Mouse (Mus musculus) CD4-positive, CD25-positive, alpha-beta regulatory T cell, adult 2 months (primary cell): ENCODE measurements around the gene Pef1.
A peak's percentile ranks its signal among the peaks of the same experiment; 100 is the strongest.

Experiments
- DNase-seq: peaks from one replicate; pipeline ENCODE4 v3.0.0-alpha.2; 2012; ENCODE audit warnings: low read depth, low spot score

Gene Pef1

DNA sequence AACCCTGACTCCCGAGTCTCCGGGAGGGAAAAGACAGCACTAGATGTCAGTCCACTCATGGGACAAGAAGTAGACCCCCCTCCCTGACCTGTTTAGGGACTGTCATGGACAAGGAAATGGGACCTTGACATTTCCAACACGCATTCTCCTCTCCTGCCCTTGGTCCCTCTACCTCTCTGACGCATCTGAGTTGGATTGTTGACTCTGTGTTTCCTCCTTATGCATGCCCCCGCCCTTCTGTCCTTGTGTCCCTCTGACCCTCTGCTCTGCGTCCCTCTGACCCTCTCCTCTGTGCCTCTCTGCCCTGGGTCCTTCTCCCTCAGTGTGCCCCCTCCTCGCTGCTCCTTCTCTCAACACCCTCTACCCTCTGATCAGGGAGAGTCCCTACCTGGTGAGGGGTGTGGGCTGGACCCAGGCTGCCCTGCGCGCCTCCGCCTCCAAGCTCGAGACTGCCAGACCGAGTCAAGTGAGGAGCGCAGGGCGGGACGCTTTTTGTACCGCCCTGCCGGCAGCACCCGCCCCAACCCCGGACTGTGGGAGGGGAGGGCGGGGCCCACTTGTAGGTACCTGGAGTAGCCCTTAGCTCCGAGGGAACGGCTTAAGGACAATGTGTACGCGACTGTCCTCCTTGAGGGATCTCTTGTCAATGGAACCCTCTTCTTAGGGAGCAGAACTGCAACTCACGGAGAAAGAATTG is 72.1 kb downstream of the Pef1 start:
- DNase-seq = peak; percentile 42

DNA sequence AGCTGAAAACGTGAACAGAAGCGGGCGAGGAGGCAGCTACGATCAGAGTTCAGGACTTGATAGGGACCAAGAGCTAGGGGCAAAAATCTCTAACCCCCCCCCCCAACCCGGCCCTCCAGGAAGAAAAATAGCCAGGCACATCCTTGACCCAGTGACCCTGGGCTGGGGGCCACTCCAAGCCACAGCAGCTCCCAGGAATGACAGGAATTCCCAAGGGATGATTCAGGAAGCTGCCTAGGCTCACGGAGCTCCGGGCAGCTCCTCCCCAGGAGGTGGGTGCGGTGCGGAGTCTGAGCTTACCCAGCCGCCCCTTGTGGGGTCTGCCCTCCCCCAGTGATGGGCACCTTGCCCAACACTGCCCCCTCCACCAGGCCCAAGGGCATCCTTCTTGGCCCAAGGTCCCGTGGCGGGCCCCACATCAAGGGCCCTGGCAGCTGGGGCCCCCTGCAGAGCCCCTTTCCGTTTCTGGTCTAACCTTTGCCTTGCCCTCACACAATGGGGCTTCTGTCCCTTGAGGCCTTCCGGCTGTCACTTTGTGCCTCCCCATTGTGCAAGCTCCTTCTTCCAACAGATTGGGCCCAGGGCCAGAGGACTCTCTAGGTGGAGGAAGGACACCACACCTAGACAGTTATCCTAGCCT is 72.8 kb downstream of the Pef1 start, which contains the start of gene Tinagl1:
Gene Tinagl1, minus strand, starts transcription at position 51 of the 640 bp plus-strand sequence.
- no peak for DNase-seq

DNA sequence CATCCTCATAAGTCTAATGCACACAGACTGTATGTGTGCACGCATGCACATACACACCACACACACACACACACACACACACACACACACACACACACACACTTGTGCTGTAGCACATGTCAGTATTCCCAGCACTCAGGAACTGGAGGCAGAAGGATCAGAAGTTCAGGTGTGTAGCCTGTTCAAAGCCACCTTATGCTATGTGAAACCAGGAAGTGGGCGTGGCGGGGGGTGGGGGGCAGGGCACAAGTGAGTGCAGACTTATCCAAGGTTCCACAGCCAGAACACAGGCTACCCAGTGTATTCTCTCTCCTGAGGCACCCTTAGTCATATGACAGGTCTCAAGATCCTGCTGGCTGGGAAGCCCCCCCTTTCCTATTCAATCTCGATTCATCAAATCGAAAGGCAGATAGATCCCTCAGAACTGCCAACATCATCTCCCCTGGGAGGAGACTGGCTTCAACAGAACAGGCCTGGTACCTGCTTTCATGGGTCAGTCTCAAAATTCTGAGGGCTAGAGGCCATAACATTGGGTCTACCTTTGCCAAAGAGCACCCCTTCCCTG is 73.9 kb downstream of the Pef1 start:
- DNase-seq = peak; percentile 16

DNA sequence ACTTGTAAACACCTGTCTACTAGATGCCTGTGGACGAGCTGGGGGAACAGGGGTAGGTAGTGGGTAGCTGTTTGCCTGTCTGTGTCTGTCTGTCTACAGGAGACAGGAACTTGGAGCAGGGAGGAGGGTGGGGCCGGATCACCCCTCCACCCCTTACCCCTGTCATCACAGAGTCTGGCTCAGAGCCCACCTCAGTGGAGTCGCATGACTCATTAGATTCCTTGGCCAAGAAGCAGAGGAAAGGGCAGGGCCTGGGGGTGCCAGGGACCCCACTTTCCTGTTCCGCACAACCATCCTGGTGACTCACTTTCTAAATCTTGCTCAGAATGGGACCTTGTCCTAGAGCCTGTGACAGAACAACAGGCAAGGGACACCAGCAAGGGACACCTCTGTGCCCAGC is 74.7 kb downstream of the Pef1 start:
- DNase-seq = no peak

DNA sequence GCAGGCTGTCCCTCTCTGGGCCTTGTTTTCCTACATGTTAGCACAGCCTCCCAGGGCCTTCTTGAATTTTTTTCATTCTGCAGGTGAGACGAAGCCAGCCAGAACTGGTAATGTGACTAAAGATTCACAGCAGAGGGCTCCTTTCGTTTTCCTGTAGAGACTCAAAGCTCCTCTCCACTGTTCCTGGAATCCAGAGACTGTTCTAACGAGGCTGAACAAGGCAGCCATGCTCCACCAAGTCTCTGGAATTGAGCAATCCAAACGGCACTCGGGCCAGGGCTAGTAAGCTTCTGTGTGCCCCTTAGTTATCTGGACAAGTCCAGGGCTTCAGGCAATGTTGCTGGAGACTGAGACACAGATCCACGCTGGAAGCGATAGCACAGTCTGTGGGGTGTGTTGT is 75.2 kb downstream of the Pef1 start:
- DNase-seq = no peak
